Mouse (Mus musculus): Measurements from ENCODE around the gene Klk1b22. TPM values are rescaled to one million over a fixed set of nuclear protein-coding genes. Genes with fewer than 3 reads are reported as not detected.

The Klk1b22 gene
- polyA plus RNA-seq (2015; fragmentation: Illumina TruSeq; extraction: RNeasy Lipid Tissue Mini Kit (QIAGEN cat#74804); ENCODE audit: insufficient read depth, low read depth, low replicate concordance) = not detected

GRCm38 (mm10) chr7:44112373-44112772, at the start of gene Klk1b22:
Klk1b22 (plus strand) TSS chr7:44112673.

DNA sequence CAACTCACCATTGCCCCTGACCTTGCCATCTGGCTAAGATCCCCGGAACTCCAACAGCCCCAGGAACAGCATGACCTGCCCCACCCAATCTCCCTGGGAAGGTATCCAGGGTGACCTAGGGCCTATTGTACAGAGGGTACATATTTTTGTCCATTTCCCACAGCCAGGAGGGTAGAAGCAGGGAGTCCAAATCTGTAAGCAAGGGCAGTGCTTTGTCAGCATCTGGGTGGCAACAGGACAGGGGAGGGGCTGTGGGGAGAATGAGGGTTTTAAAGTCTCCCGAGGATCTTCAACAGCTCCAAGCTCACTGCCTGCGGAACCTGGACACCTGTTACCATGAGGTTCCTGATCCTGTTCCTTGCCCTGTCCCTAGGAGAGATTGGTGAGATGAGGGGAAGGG, 10.4 kb upstream of the Klk1b22 start, which contains the start of gene Klk1b21:
Gene Klk1b21, plus strand, starts transcription at position 301 of the 400 bp plus-strand sequence.

GRCm38 (mm10) chr7:44136467-44136866, 24.0 kb downstream of the Klk1b22 start, which contains the start of gene Klk1b16:
Klk1b16 (plus strand) TSS chr7:44136767.

Other genes starting within 250 kb of the Klk1b22 start
- gene Klk4, start 231.5 kb upstream of the Klk1b22 start, polyA plus RNA-seq (2015; fragmentation: Illumina TruSeq; extraction: RNeasy Lipid Tissue Mini Kit (QIAGEN cat#74804); ENCODE audit: insufficient read depth, low read depth, low replicate concordance) = not detected
- not detected for gene Klk15, start 178.9 kb upstream of the Klk1b22 start, polyA plus RNA-seq (2015; fragmentation: Illumina TruSeq; extraction: RNeasy Lipid Tissue Mini Kit (QIAGEN cat#74804); ENCODE audit: insufficient read depth, low read depth, low replicate concordance)
- gene Klk1b8, start 162.0 kb upstream of the Klk1b22 start, polyA plus RNA-seq (2015; fragmentation: Illumina TruSeq; extraction: RNeasy Lipid Tissue Mini Kit (QIAGEN cat#74804); ENCODE audit: insufficient read depth, low read depth, low replicate concordance) = 4.6 TPM
- gene Klk1b1, start 145.9 kb upstream of the Klk1b22 start, polyA plus RNA-seq (2015; fragmentation: Illumina TruSeq; extraction: RNeasy Lipid Tissue Mini Kit (QIAGEN cat#74804); ENCODE audit: insufficient read depth, low read depth, low replicate concordance) = not detected
- not detected for gene Klk1b9, start 136.6 kb upstream of the Klk1b22 start, polyA plus RNA-seq (2015; fragmentation: Illumina TruSeq; extraction: RNeasy Lipid Tissue Mini Kit (QIAGEN cat#74804); ENCODE audit: insufficient read depth, low read depth, low replicate concordance)
- 4.9 TPM for gene Klk1b11, start 116.8 kb upstream of the Klk1b22 start, polyA plus RNA-seq (2015; fragmentation: Illumina TruSeq; extraction: RNeasy Lipid Tissue Mini Kit (QIAGEN cat#74804); ENCODE audit: insufficient read depth, low read depth, low replicate concordance)
- 1.6 TPM for gene Klk1b26, start 100.5 kb upstream of the Klk1b22 start, polyA plus RNA-seq (2015; fragmentation: Illumina TruSeq; extraction: RNeasy Lipid Tissue Mini Kit (QIAGEN cat#74804); ENCODE audit: insufficient read depth, low read depth, low replicate concordance)
- 1.0 TPM for gene Klk1b27, start 60.4 kb upstream of the Klk1b22 start, polyA plus RNA-seq (2015; fragmentation: Illumina TruSeq; extraction: RNeasy Lipid Tissue Mini Kit (QIAGEN cat#74804); ENCODE audit: insufficient read depth, low read depth, low replicate concordance)
- not detected for gene Klk1b21, start 10.3 kb upstream of the Klk1b22 start, polyA plus RNA-seq (2015; fragmentation: Illumina TruSeq; extraction: RNeasy Lipid Tissue Mini Kit (QIAGEN cat#74804); ENCODE audit: insufficient read depth, low read depth, low replicate concordance)
- not detected for gene Klk1b16, start 24.1 kb downstream of the Klk1b22 start, polyA plus RNA-seq (2015; fragmentation: Illumina TruSeq; extraction: RNeasy Lipid Tissue Mini Kit (QIAGEN cat#74804); ENCODE audit: insufficient read depth, low read depth, low replicate concordance)
- gene Klk1b24, start 75.6 kb downstream of the Klk1b22 start, polyA plus RNA-seq (2015; fragmentation: Illumina TruSeq; extraction: RNeasy Lipid Tissue Mini Kit (QIAGEN cat#74804); ENCODE audit: insufficient read depth, low read depth, low replicate concordance) = 8.0 TPM
- gene Klk1b3, start 85.5 kb downstream of the Klk1b22 start, polyA plus RNA-seq (2015; fragmentation: Illumina TruSeq; extraction: RNeasy Lipid Tissue Mini Kit (QIAGEN cat#74804); ENCODE audit: insufficient read depth, low read depth, low replicate concordance) = 12.3 TPM
- gene Klk1b4, start 94.8 kb downstream of the Klk1b22 start, polyA plus RNA-seq (2015; fragmentation: Illumina TruSeq; extraction: RNeasy Lipid Tissue Mini Kit (QIAGEN cat#74804); ENCODE audit: insufficient read depth, low read depth, low replicate concordance) = 12.1 TPM
- gene Klk1b5, start 103.3 kb downstream of the Klk1b22 start, polyA plus RNA-seq (2015; fragmentation: Illumina TruSeq; extraction: RNeasy Lipid Tissue Mini Kit (QIAGEN cat#74804); ENCODE audit: insufficient read depth, low read depth, low replicate concordance) = 50.2 TPM
- 6,154 TPM for gene Klk1, start 112.7 kb downstream of the Klk1b22 start, polyA plus RNA-seq (2015; fragmentation: Illumina TruSeq; extraction: RNeasy Lipid Tissue Mini Kit (QIAGEN cat#74804); ENCODE audit: insufficient read depth, low read depth, low replicate concordance)
- not detected for gene Gm36864, start 123.5 kb downstream of the Klk1b22 start, polyA plus RNA-seq (2015; fragmentation: Illumina TruSeq; extraction: RNeasy Lipid Tissue Mini Kit (QIAGEN cat#74804); ENCODE audit: insufficient read depth, low read depth, low replicate concordance)
- gene 1700028J19Rik, start 134.0 kb downstream of the Klk1b22 start, polyA plus RNA-seq (2015; fragmentation: Illumina TruSeq; extraction: RNeasy Lipid Tissue Mini Kit (QIAGEN cat#74804); ENCODE audit: insufficient read depth, low read depth, low replicate concordance) = 0.65 TPM
- gene 2410002F23Rik, start 134.0 kb downstream of the Klk1b22 start, polyA plus RNA-seq (2015; fragmentation: Illumina TruSeq; extraction: RNeasy Lipid Tissue Mini Kit (QIAGEN cat#74804); ENCODE audit: insufficient read depth, low read depth, low replicate concordance) = 32.6 TPM
- not detected for gene Acp4, start 144.7 kb downstream of the Klk1b22 start, polyA plus RNA-seq (2015; fragmentation: Illumina TruSeq; extraction: RNeasy Lipid Tissue Mini Kit (QIAGEN cat#74804); ENCODE audit: insufficient read depth, low read depth, low replicate concordance)
- not detected for gene Gm15517, start 148.8 kb downstream of the Klk1b22 start, polyA plus RNA-seq (2015; fragmentation: Illumina TruSeq; extraction: RNeasy Lipid Tissue Mini Kit (QIAGEN cat#74804); ENCODE audit: insufficient read depth, low read depth, low replicate concordance)
- 2.9 TPM for gene Clec11a, start 194.2 kb downstream of the Klk1b22 start, polyA plus RNA-seq (2015; fragmentation: Illumina TruSeq; extraction: RNeasy Lipid Tissue Mini Kit (QIAGEN cat#74804); ENCODE audit: insufficient read depth, low read depth, low replicate concordance)
- gene Shank1, start 197.6 kb downstream of the Klk1b22 start, polyA plus RNA-seq (2015; fragmentation: Illumina TruSeq; extraction: RNeasy Lipid Tissue Mini Kit (QIAGEN cat#74804); ENCODE audit: insufficient read depth, low read depth, low replicate concordance) = 9.9 TPM